Mouse (Mus musculus): ENCODE measurements at regions not wholly inside any gene's neighbourhood (a gene's known extent, or its start where the extent isn't known, plus 50 kb on each side); places are given as distances from the start of the nearest gene placed in this dataset.

GRCm38 (mm10) chr12:64857709-64858108, 60.0 kb upstream of the Gm527 start:
- no peak for ATAC-seq (ENCODE audit: low FRiP score)
- Histone ChIP-seq H3K4me1 (replicated peaks; ENCODE audit: control insufficient read depth, insufficient read depth, low read length) (no peaks in the 10 kb centered on the region), H3K4me2 (replicated peaks; ENCODE audit: low read depth, low read length) (no peak overlapping the region), H3K4me3 (ENCODE audit: low read depth, low read length) (no peak overlapping the region), H3K27ac (ENCODE audit: low read depth, low read length) (no peak overlapping the region), H3K9ac (ENCODE audit: low read depth, low read length) (no peak overlapping the region), H3K9me3 (ENCODE audit: control insufficient read depth, low read length) (no peaks in the 10 kb centered on the region), H3K27me3 (ENCODE audit: control insufficient read depth, insufficient read depth, low read length) (no peaks in the 10 kb centered on the region), H3K36me3 (ENCODE audit: control insufficient read depth, insufficient read depth, low read length) (no peaks in the 10 kb centered on the region)
- no peak for DNase-seq (ENCODE audit: low spot score)
